Mouse (Mus musculus): ENCODE measurements at regions not wholly inside any gene's neighbourhood (a gene's known extent, or its start where the extent isn't known, plus 50 kb on each side); places are given as distances from the start of the nearest gene placed in this dataset.

- Histone ChIP-seq H3K36me3 (ENCODE audit: control insufficient read depth, insufficient read depth) (no peaks in the 10 kb centered on the region), H3K4me1 (replicated peaks; ENCODE audit: control insufficient read depth, insufficient read depth, low read length) (0 out of 2 replicates have a peak, but pooled peaks cover 5% of the 10 kb centered on the region), H3K27me3 (replicated peaks; ENCODE audit: control insufficient read depth, insufficient read depth, low read length) (no peaks in the 10 kb centered on the region), H3K27ac (ENCODE audit: low read depth, low read length) (peak overlapping the region; percentile 80), H3K9ac (ENCODE audit: low read depth, low read length) (no peak overlapping the region), H3K9me3 (ENCODE audit: control insufficient read depth) (no peaks in the 10 kb centered on the region), H3K4me2 (replicated peaks; ENCODE audit: low read depth) (peak overlapping the region; percentile 31), H3K4me3 (ENCODE audit: low read depth, low read length) (no peak overlapping the region)
- 36% methylated on average over 6 of the region's 6 CpGs for WGBS
- no peak for TF ChIP-seq CTCF (IDR thresholded peaks at IDR 0.05; ENCODE audit: low read depth)
- ATAC-seq = 0 out of 2 replicates have a peak, but pooled peaks have one; percentile 3
These were observed 309.1 kb upstream of the Jarid2 start for GRCm38 (mm10) chr13:44420227-44420592.

GRCm38 (mm10) chr13:44420941-44421340 lies 308.3 kb upstream of the Jarid2 start:
- WGBS = 93% methylated on average over 8 of the region's 8 CpGs
- Histone ChIP-seq H3K4me3 (ENCODE audit: low read depth, low read length) (no peak overlapping the region), H3K27me3 (replicated peaks; ENCODE audit: control insufficient read depth, insufficient read depth, low read length) (no peaks in the 10 kb centered on the region), H3K9ac (ENCODE audit: low read depth, low read length) (no peak overlapping the region), H3K4me2 (replicated peaks; ENCODE audit: low read depth) (no peak overlapping the region), H3K9me3 (ENCODE audit: control insufficient read depth) (no peaks in the 10 kb centered on the region), H3K27ac (ENCODE audit: low read depth, low read length) (no peak overlapping the region), H3K36me3 (ENCODE audit: control insufficient read depth, insufficient read depth) (no peaks in the 10 kb centered on the region), H3K4me1 (replicated peaks; ENCODE audit: control insufficient read depth, insufficient read depth, low read length) (0 out of 2 replicates have a peak, but pooled peaks cover 5% of the 10 kb centered on the region)
- no peak for ATAC-seq
- TF ChIP-seq CTCF (IDR thresholded peaks at IDR 0.05; ENCODE audit: low read depth) = no peak

- ATAC-seq = no peak
- no peaks in the 10 kb centered on the region for H3K9me3 ChIP-seq (ENCODE audit: control insufficient read depth)
- no peak overlapping the region for H3K4me3 ChIP-seq (ENCODE audit: low read depth, low read length)
- H3K27ac ChIP-seq (ENCODE audit: low read depth, low read length) = no peak overlapping the region
- no peak overlapping the region for H3K9ac ChIP-seq (ENCODE audit: low read depth, low read length)
- H3K36me3 ChIP-seq (ENCODE audit: control insufficient read depth, insufficient read depth) = no peaks in the 10 kb centered on the region
- no peaks in the 10 kb centered on the region for H3K27me3 ChIP-seq (replicated peaks; ENCODE audit: control insufficient read depth, insufficient read depth, low read length)
- TF ChIP-seq CTCF (IDR thresholded peaks at IDR 0.05; ENCODE audit: low read depth) = no peak
- WGBS = 78% methylated on average over 3 of the region's 3 CpGs
- H3K4me2 ChIP-seq (replicated peaks; ENCODE audit: low read depth) = no peak overlapping the region
- 0 out of 2 replicates have a peak, but pooled peaks cover 5% of the 10 kb centered on the region for H3K4me1 ChIP-seq (replicated peaks; ENCODE audit: control insufficient read depth, insufficient read depth, low read length)
These were observed 307.8 kb upstream of the Jarid2 start for GRCm38 (mm10) chr13:44421426-44421825.

- H3K4me2 ChIP-seq (replicated peaks; ENCODE audit: low read depth) = no peak overlapping the region
- H3K27me3 ChIP-seq (replicated peaks; ENCODE audit: control insufficient read depth, insufficient read depth, low read length) = no peaks in the 10 kb centered on the region
- no peak overlapping the region for H3K9ac ChIP-seq (ENCODE audit: low read depth, low read length)
- H3K4me1 ChIP-seq (replicated peaks; ENCODE audit: control insufficient read depth, insufficient read depth, low read length) = 0 out of 2 replicates have a peak, but pooled peaks cover 2% of the 10 kb centered on the region
- TF ChIP-seq CTCF (IDR thresholded peaks at IDR 0.05; ENCODE audit: low read depth) = no peak
- H3K27ac ChIP-seq (ENCODE audit: low read depth, low read length) = no peak overlapping the region
- 72% methylated on average over 5 of the region's 5 CpGs for WGBS
- ATAC-seq = no peak
- no peak overlapping the region for H3K4me3 ChIP-seq (ENCODE audit: low read depth, low read length)
- H3K9me3 ChIP-seq (ENCODE audit: control insufficient read depth) = no peaks in the 10 kb centered on the region
- no peaks in the 10 kb centered on the region for H3K36me3 ChIP-seq (ENCODE audit: control insufficient read depth, insufficient read depth)
These were observed 307.4 kb upstream of the Jarid2 start for GRCm38 (mm10) chr13:44421922-44422321.

GRCm38 (mm10) chr13:44430492-44430891 lies 298.8 kb upstream of the Jarid2 start:
- Histone ChIP-seq H3K9me3 (ENCODE audit: control insufficient read depth) (no peaks in the 10 kb centered on the region), H3K9ac (ENCODE audit: low read depth, low read length) (no peak overlapping the region), H3K4me1 (replicated peaks; ENCODE audit: control insufficient read depth, insufficient read depth, low read length) (no peaks in the 10 kb centered on the region), H3K4me3 (ENCODE audit: low read depth, low read length) (no peak overlapping the region), H3K4me2 (replicated peaks; ENCODE audit: low read depth) (no peak overlapping the region), H3K36me3 (ENCODE audit: control insufficient read depth, insufficient read depth) (no peaks in the 10 kb centered on the region), H3K27ac (ENCODE audit: low read depth, low read length) (no peak overlapping the region), H3K27me3 (replicated peaks; ENCODE audit: control insufficient read depth, insufficient read depth, low read length) (no peaks in the 10 kb centered on the region)
- 56% methylated on average over 8 of the region's 8 CpGs for WGBS
- TF ChIP-seq CTCF (IDR thresholded peaks at IDR 0.05; ENCODE audit: low read depth) = no peak
- ATAC-seq = no peak

GRCm38 (mm10) chr13:44437709-44438108 lies 291.6 kb upstream of the Jarid2 start:
- H3K4me3 ChIP-seq (ENCODE audit: low read depth, low read length) = no peak overlapping the region
- no peaks in the 10 kb centered on the region for H3K4me1 ChIP-seq (replicated peaks; ENCODE audit: control insufficient read depth, insufficient read depth, low read length)
- no peak for TF ChIP-seq CTCF (IDR thresholded peaks at IDR 0.05; ENCODE audit: low read depth)
- no peak overlapping the region for H3K4me2 ChIP-seq (replicated peaks; ENCODE audit: low read depth)
- H3K27me3 ChIP-seq (replicated peaks; ENCODE audit: control insufficient read depth, insufficient read depth, low read length) = no peaks in the 10 kb centered on the region
- no peak for ATAC-seq
- no peaks in the 10 kb centered on the region for H3K36me3 ChIP-seq (ENCODE audit: control insufficient read depth, insufficient read depth)
- WGBS = 27% methylated on average over 1 of the region's 1 CpGs
- no peak overlapping the region for H3K27ac ChIP-seq (ENCODE audit: low read depth, low read length)
- H3K9ac ChIP-seq (ENCODE audit: low read depth, low read length) = no peak overlapping the region
- no peaks in the 10 kb centered on the region for H3K9me3 ChIP-seq (ENCODE audit: control insufficient read depth)

- H3K9me3 ChIP-seq (ENCODE audit: control insufficient read depth) = no peaks in the 10 kb centered on the region
- no peaks in the 10 kb centered on the region for H3K4me1 ChIP-seq (replicated peaks; ENCODE audit: control insufficient read depth, insufficient read depth, low read length)
- H3K9ac ChIP-seq (ENCODE audit: low read depth, low read length) = no peak overlapping the region
- H3K4me3 ChIP-seq (ENCODE audit: low read depth, low read length) = no peak overlapping the region
- no peak overlapping the region for H3K4me2 ChIP-seq (replicated peaks; ENCODE audit: low read depth)
- ATAC-seq = no peak
- no peak for TF ChIP-seq CTCF (IDR thresholded peaks at IDR 0.05; ENCODE audit: low read depth)
- no peaks in the 10 kb centered on the region for H3K27me3 ChIP-seq (replicated peaks; ENCODE audit: control insufficient read depth, insufficient read depth, low read length)
- no peaks in the 10 kb centered on the region for H3K36me3 ChIP-seq (ENCODE audit: control insufficient read depth, insufficient read depth)
- WGBS = 87% methylated on average over 3 of the region's 3 CpGs
- no peak overlapping the region for H3K27ac ChIP-seq (ENCODE audit: low read depth, low read length)
These were observed 288.2 kb upstream of the Jarid2 start for GRCm38 (mm10) chr13:44441061-44441460.
